Mouse (Mus musculus) kidney, embryonic 15.5 days (tissue): ENCODE measurements around the gene Gm10428. TPM values are rescaled to one million over a fixed set of nuclear protein-coding genes. Genes with fewer than 3 reads are reported as not detected.
"Not testable (repeated sequence)": the region's sequence is repeated elsewhere in the genome, so short reads cannot be mapped to it uniquely, and the experiment has no call there.

Source experiments
- ATAC-seq: fragments of 200-750 bp; cut with Nextera tagmentation; replicated peaks from 2 replicates; pipeline ENCODE4 v1.8.0; 2017; ENCODE audit warnings: moderate TSS enrichment; ENCODE audit not compliant: low FRiP score
- H3K27ac ChIP-seq: fragments of 300-500 bp; sonication (generic); 2 replicates; pipeline ENCODE4 v1.5.1; 2015; ENCODE audit warnings: mild to moderate bottlenecking, inconsistent platforms
- H3K27me3 ChIP-seq: fragments of 300-500 bp; sonication (generic); 2 replicates; pipeline ENCODE4 v1.6.1; 2015; ENCODE audit warnings: inconsistent platforms
- H3K36me3 ChIP-seq: fragments of 300-500 bp; sonication (generic); 2 replicates; pipeline ENCODE4 v1.6.1; 2015; ENCODE audit warnings: inconsistent platforms
- H3K4me1 ChIP-seq: fragments of 300-500 bp; sonication (generic); 2 replicates; pipeline ENCODE4 v1.6.1; 2015; ENCODE audit warnings: inconsistent platforms
- H3K4me2 ChIP-seq: fragments of 300-500 bp; sonication (generic); 2 replicates; pipeline ENCODE4 v1.6.1; 2015; ENCODE audit warnings: moderate library complexity, mild to moderate bottlenecking, inconsistent platforms
- H3K4me3 ChIP-seq: fragments of 300-500 bp; sonication (generic); replicated peaks from 2 replicates; pipeline ENCODE4 v1.5.1; 2015; ENCODE audit warnings: mild to moderate bottlenecking, inconsistent platforms
- H3K9ac ChIP-seq: fragments of 300-500 bp; sonication (generic); 2 replicates; pipeline ENCODE4 v1.6.1; 2015; ENCODE audit warnings: mild to moderate bottlenecking, inconsistent platforms
- H3K9me3 ChIP-seq: fragments of 300-500 bp; sonication (generic); replicated peaks from 2 replicates; pipeline ENCODE4 v1.6.1; 2016; ENCODE audit warnings: inconsistent platforms
- WGBS: fragments of 180-500 bp; shearing (Covaris S2); methylation state at CpG from one replicate; pipeline ENCODE4 v1.1.7; 2015; ENCODE audit warnings: mixed read lengths; 5-methylcytosine and 5-hydroxymethylcytosine counted together
- polyA plus RNA-seq: library from polyadenylated mRNA; unstranded; fragments of >200 nt; fragmentation: Nextera tagmentation; extraction: Ambion mirVana; gene quantifications from 2 replicates; pipeline ENCODE4 v1.2.1, GENCODE M21; 2015

Gm10428 gene
- polyA plus RNA-seq, 1 experiment from 2014 or later: not detected

DNA sequence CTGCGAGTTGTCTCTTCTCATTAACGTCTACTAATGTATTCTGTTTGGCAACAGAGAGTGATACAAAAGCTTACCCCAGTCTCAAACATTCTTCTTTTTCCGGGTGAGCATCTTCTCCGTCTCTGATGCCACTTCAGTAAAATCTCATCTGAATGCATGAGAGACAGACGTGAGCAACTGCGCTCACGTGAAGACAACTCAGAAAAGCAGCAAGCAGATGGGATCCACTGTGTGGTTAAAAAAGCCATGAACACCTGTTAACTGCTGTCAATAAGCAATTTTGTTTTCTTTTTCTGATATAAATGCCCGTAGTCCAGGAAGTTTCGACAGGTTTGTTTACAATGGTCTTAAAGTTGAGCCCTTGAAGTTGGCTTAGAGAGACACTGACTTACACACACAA is 5.7 kb upstream of the Gm10428 start:
- H3K27ac ChIP-seq: no peak overlapping the region
- ATAC-seq: no peak
- 70% methylated on average over 9 of the region's 9 CpGs for WGBS
- H3K27me3 ChIP-seq: peaks cover 38% of the 10 kb centered on the region
- no peak overlapping the region for H3K9ac ChIP-seq
- H3K4me2 ChIP-seq: no peak overlapping the region
- no peaks in the 10 kb centered on the region for H3K36me3 ChIP-seq
- H3K4me3 ChIP-seq: no peak overlapping the region
- H3K9me3 ChIP-seq: no peaks in the 10 kb centered on the region
- peaks cover 10% of the 10 kb centered on the region; the same call in 1 of the 2 replicates for H3K4me1 ChIP-seq

DNA sequence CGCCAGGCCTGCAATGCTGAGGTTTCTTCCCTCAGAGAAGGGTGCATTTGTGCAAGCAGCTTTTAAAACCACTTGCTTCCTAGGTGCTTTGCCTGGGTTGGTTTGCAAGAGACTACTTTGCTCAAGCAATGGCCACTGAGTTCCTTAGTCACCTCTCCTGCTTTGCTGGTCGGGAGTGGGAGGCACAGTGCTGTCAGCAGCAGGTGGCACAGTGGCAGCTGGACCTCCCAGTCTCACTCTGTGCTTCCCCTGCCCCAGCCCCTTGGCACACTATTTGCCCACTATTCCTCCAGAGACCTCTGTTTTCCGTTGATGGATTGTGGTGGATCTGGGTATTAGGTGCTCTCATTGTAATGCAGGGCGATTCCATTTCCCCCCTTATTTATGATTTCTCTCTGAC is 4.8 kb upstream of the Gm10428 start:
- Histone ChIP-seq H3K9me3 (no peaks in the 10 kb centered on the region), H3K36me3 (no peaks in the 10 kb centered on the region), H3K27ac (no peak overlapping the region), H3K4me3 (no peak overlapping the region), H3K4me2 (no peak overlapping the region), H3K9ac (no peak overlapping the region), H3K4me1 (peaks cover 11% of the 10 kb centered on the region; the same call in 1 of the 2 replicates), H3K27me3 (peaks cover 41% of the 10 kb centered on the region)
- no peak for ATAC-seq
- WGBS: 76% methylated on average over 4 of the region's 4 CpGs

GRCm38 (mm10) chr11:62749445-62749844 is 3.5 kb upstream of the Gm10428 start:
- not testable (repeated sequence) for H3K4me3 ChIP-seq, ATAC-seq
- H3K27me3 ChIP-seq: peaks cover 40% of the 10 kb centered on the region

GRCm38 (mm10) chr11:62752191-62752590 is 709 bp upstream of the Gm10428 start:
- Histone ChIP-seq H3K9ac (no peak overlapping the region), H3K9me3 (no peaks in the 10 kb centered on the region), H3K4me1 (peaks cover 8% of the 10 kb centered on the region), H3K4me2 (0 out of 2 replicates have a peak overlapping the region, but pooled peaks have one; percentile 19), H3K27me3 (peaks cover 21% of the 10 kb centered on the region), H3K27ac (no peak overlapping the region), H3K36me3 (no peaks in the 10 kb centered on the region), H3K4me3 (no peak overlapping the region)
- no peak for ATAC-seq
- WGBS: 30% methylated on average over 11 of the region's 11 CpGs

More at GRCm38 (mm10) chr11:62749445-62749844, 3.5 kb upstream of the Gm10428 start:
- not testable (repeated sequence) for H3K9ac ChIP-seq, H3K4me2 ChIP-seq, H3K9me3 ChIP-seq, H3K27ac ChIP-seq, H3K36me3 ChIP-seq
- WGBS: 90% methylated on average over 13 of the region's 13 CpGs
- H3K4me1 ChIP-seq: peaks cover 11% of the 10 kb centered on the region; the same call in 1 of the 2 replicates

- Histone ChIP-seq H3K27me3 (peaks cover 14% of the 10 kb centered on the region), H3K4me2 (peak overlapping the region; percentile 52), H3K27ac (0 out of 2 replicates have a peak overlapping the region, but pooled peaks have one; percentile 33), H3K4me1 (peaks cover 13% of the 10 kb centered on the region), H3K9me3 (no peaks in the 10 kb centered on the region), H3K9ac (no peak overlapping the region), H3K4me3 (peak overlapping the region; percentile 24), H3K36me3 (no peaks in the 10 kb centered on the region)
- peak; percentile 99 for ATAC-seq
- 6% methylated on average over 36 of the region's 36 CpGs for WGBS
Observed at GRCm38 (mm10) chr11:62756456-62757142, 3.7 kb downstream of the Gm10428 start.

DNA sequence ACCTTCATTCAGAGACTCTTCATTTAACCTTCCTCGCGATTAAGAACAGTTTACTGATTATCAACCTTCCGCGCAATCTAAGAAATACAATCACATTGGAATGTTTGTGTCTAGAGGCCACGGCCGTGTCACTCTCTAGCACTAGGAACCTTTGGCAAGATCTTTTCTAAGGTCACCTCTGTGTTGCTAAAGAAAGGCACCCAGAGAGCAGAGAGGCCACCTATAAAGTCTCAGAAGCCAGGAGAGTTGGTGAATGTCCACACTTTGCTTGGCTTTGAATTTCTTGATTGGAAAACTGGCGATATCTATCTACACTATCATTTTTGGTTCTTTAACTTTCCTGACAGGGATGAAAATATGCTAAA is 4.2 kb downstream of the Gm10428 start:
- peaks cover 14% of the 10 kb centered on the region for H3K27me3 ChIP-seq
- no peaks in the 10 kb centered on the region for H3K36me3 ChIP-seq
- H3K9ac ChIP-seq: 0 out of 2 replicates have a peak overlapping the region, but pooled peaks have one; percentile 0
- peaks cover 12% of the 10 kb centered on the region for H3K4me1 ChIP-seq
- no peak overlapping the region for H3K27ac ChIP-seq
- H3K4me2 ChIP-seq: peak overlapping the region; percentile 52
- 6% methylated on average over 7 of the region's 7 CpGs for WGBS
- no peaks in the 10 kb centered on the region for H3K9me3 ChIP-seq
- H3K4me3 ChIP-seq: peak overlapping the region; percentile 24
- ATAC-seq: 0 out of 2 replicates have a peak, but pooled peaks have one; percentile 10

GRCm38 (mm10) chr11:62757906-62758305 is 5.0 kb downstream of the Gm10428 start:
- no peak for ATAC-seq
- H3K36me3 ChIP-seq: no peaks in the 10 kb centered on the region
- H3K4me3 ChIP-seq: no peak overlapping the region
- no peak overlapping the region for H3K4me2 ChIP-seq
- WGBS: 82% methylated on average over 6 of the region's 6 CpGs
- H3K9me3 ChIP-seq: no peaks in the 10 kb centered on the region
- H3K9ac ChIP-seq: no peak overlapping the region
- peaks cover 10% of the 10 kb centered on the region for H3K4me1 ChIP-seq
- H3K27ac ChIP-seq: no peak overlapping the region
- peaks cover 11% of the 10 kb centered on the region for H3K27me3 ChIP-seq

DNA sequence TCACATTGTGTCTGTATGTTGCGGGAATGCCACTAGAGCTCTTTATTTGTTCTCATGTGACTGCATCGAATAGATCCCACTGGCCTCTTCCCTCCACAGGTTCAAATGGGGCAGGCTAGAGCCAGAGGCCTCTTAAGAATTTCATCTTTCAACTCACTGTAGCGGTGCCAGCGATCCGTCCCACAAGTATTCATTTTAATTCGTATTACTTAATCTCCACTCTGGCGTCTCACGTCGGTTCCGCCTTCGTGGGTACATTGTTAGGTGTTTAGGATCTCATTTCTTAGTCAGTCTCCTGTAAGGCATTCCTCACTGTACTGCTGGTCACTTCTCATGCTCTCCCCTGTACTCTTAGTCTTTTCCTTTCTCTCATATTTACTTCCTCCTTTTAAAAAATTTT is 5.6 kb downstream of the Gm10428 start:
- 89% methylated on average over 11 of the region's 11 CpGs for WGBS
- no peaks in the 10 kb centered on the region for H3K36me3 ChIP-seq

DNA sequence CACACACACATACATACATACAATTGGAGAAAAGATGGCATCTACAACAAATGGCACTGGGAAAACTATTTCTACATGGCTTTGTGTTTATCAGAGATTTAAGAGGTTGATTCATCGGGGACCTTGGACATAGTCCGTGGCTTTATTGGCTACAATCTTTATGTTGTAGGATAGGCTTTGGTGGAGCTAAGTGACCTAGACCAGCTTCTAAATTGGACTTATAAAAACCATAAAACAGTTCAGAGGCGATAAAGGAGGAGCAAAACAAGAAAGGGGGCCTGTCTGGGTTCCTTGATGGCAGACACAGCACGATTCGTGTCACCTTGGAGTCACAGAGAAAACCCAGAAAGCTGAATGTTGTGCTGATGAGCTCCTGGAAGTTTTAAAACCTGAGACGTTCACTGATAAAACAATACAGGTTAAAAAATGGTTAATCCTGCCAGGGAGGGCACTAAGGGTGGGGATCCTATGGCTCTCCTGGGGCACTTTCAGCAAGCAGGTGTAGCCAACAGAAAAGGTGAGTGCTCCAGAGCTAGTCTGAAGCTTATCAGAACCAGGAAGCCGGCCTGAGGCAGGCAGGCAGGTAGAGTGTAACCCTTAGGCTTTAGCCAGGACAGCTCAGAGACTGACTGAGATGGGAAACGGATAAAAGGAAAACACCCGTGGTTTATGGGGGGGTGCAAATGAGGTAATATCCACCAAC is 8.0 kb downstream of the Gm10428 start:
- 62% methylated on average over 9 of the region's 9 CpGs for WGBS
- no peak overlapping the region for H3K27ac ChIP-seq

More for the DNA sequence above, 5.6 kb downstream of the Gm10428 start:
- Histone ChIP-seq H3K9ac (no peak overlapping the region), H3K4me2 (no peak overlapping the region), H3K4me3 (no peak overlapping the region), H3K27ac (no peak overlapping the region), H3K4me1 (peaks cover 10% of the 10 kb centered on the region), H3K9me3 (no peaks in the 10 kb centered on the region), H3K27me3 (peaks cover 11% of the 10 kb centered on the region)
- ATAC-seq: no peak

GRCm38 (mm10) chr11:62776510-62776909 is 23.6 kb downstream of the Gm10428 start:
- Histone ChIP-seq H3K4me3 (no peak overlapping the region), H3K27ac (no peak overlapping the region), H3K4me1 (no peaks in the 10 kb centered on the region), H3K36me3 (peaks cover 47% of the 10 kb centered on the region), H3K9ac (no peak overlapping the region), H3K9me3 (peaks cover 34% of the 10 kb centered on the region), H3K4me2 (no peak overlapping the region), H3K27me3 (no peaks in the 10 kb centered on the region)
- WGBS: 95% methylated on average over 7 of the region's 7 CpGs
- ATAC-seq: no peak

More for the DNA sequence above, 8.0 kb downstream of the Gm10428 start:
- Histone ChIP-seq H3K27me3 (peaks cover 11% of the 10 kb centered on the region), H3K36me3 (no peaks in the 10 kb centered on the region), H3K9ac (no peak overlapping the region), H3K4me1 (peaks cover 10% of the 10 kb centered on the region), H3K9me3 (no peaks in the 10 kb centered on the region), H3K4me3 (no peak overlapping the region), H3K4me2 (no peak overlapping the region)
- ATAC-seq: no peak

DNA sequence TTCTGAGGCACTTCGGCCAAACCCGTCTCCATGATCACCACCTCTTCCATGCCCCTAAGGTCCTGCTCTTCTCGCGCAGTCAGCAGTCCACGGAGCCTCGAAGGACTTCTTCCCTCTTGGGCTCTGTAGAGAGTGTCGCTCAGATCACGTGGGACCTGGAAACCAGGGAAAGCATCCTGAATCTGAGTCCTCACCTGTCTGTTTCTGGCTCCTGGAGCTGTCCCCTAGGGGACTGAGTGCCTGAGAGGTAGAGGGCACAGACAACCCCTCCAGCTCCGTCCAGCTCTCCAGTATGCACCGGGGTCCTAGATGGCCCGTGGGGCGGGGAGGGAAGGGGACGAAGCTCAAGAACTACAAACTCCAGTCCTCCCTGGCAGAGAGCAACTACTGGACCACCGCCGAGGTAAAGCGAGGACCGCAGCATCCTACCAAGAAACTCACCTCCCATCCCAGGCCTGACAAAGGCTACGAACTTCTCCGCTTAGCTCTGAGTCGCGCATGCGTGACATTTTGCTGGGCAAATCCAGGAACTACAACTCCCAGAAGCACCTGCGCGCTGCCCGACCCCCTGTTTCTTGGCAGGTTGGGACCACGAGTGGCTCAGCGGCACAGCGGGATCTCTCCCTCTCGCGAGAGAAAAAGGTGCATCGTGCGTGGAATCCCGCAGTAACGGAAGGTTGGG is 36.2 kb downstream of the Gm10428 start, which contains the start of gene Zfp286:
Zfp286 (minus strand) TSS at position 528 of the 682 bp plus-strand sequence.
- 6% methylated on average over 34 of the region's 34 CpGs for WGBS
- peak within 1 kb of the TSS; percentile 70 for H3K9ac ChIP-seq
- no peaks in the 10 kb centered on the region for H3K27me3 ChIP-seq
- H3K4me3 ChIP-seq: peak within 1 kb of the TSS; percentile 63
- peaks cover 24% of the 10 kb centered on the region for H3K36me3 ChIP-seq
- H3K9me3 ChIP-seq: no peaks in the 10 kb centered on the region
- H3K27ac ChIP-seq: no peak within 1 kb of the TSS
- ATAC-seq: peak; percentile 95
- H3K4me2 ChIP-seq: peak within 1 kb of the TSS; percentile 90
- H3K4me1 ChIP-seq: peaks cover 9% of the 10 kb centered on the region

DNA sequence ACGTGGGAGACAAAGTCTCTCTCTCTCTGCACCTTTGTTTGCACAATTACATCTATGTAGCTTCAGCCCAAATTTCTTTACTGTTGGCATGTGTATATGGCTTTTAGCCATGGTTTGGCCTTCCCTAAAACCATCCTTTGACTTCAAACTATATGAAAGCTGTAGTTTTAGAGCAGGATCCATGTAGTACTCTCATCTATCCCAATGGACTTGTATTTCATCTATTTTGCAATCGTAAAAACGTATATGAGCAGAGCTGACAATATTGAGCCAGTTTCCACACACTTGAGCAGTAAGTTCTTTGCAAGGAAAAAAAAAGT is 36.7 kb downstream of the Gm10428 start:
- H3K4me3 ChIP-seq: peak overlapping the region; percentile 63
- H3K9me3 ChIP-seq: no peaks in the 10 kb centered on the region
- no peak overlapping the region for H3K27ac ChIP-seq
- H3K4me2 ChIP-seq: peak overlapping the region; percentile 90
- H3K9ac ChIP-seq: peak overlapping the region; percentile 70; the same call in 1 of the 2 replicates
- no peaks in the 10 kb centered on the region for H3K27me3 ChIP-seq
- no peak for ATAC-seq
- 52% methylated on average over 3 of the region's 3 CpGs for WGBS
- H3K4me1 ChIP-seq: peaks cover 9% of the 10 kb centered on the region
- peaks cover 19% of the 10 kb centered on the region for H3K36me3 ChIP-seq
